Mouse (Mus musculus): ENCODE data around the gene Trak1. TPM values are rescaled to one million over a fixed set of nuclear protein-coding genes. Genes with fewer than 3 reads are reported as not detected.

Gene Trak1
- total and polyA plus RNA-seq, 2 experiments, result 50.3 to 61.2 TPM

DNA sequence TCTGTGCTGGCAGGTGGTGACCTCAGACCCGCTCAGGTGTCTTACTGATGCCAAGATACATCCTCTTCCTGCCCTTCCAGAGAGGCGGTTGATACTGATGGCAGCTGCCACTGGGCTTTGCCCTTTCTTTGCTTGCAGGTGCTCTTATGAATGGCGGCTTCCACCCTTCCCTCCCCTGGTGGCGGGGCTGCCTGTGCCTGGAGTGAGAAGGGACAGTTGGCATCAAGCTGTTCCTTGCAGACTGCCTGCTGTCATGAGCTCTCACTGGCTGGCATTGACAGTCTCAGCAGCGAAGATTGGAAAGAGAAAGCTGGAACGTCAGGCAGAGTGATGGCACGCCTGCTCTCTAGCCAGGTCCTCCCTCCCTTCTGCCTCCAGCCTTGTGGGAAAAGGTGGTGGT lies 101.5 kb downstream of the Trak1 start:
- no peaks in the 10 kb centered on the region; the same call in 1 of the 2 replicates for H3K4me1 ChIP-seq (ENCODE audit: control insufficient read depth, insufficient read depth, low read length)
- H3K4me3 ChIP-seq (ENCODE audit: insufficient read depth, low read depth, low read length), result no peak overlapping the region
- 59% methylated on average over 7 of the region's 7 CpGs for WGBS
- peaks cover 21% of the 10 kb centered on the region for H3K36me3 ChIP-seq (ENCODE audit: control insufficient read depth, insufficient read depth, low read length)
- H3K79me2 ChIP-seq (ENCODE audit: control insufficient read depth, insufficient read depth, low read length), result peaks cover 59% of the 10 kb centered on the region
- H3K27me3 ChIP-seq (ENCODE audit: control insufficient read depth, insufficient read depth, low read length), result no peaks in the 10 kb centered on the region
- no peak for DNase-seq (ENCODE audit: extremely low read depth, low read depth, low spot score)
- H3K9ac ChIP-seq (ENCODE audit: low read depth, low read length), result no peak overlapping the region
- H3K27ac ChIP-seq (replicated peaks; ENCODE audit: insufficient read depth, low read depth, low read length), result no peak overlapping the region
- TF ChIP-seq CTCF (IDR thresholded peaks at IDR 0.05; ENCODE audit: low read depth, low read length), result no peak
- TF ChIP-seq POLR2A (IDR thresholded peaks at IDR 0.05; ENCODE audit: extremely low read depth, insufficient read depth, low read length), result no peak

DNA sequence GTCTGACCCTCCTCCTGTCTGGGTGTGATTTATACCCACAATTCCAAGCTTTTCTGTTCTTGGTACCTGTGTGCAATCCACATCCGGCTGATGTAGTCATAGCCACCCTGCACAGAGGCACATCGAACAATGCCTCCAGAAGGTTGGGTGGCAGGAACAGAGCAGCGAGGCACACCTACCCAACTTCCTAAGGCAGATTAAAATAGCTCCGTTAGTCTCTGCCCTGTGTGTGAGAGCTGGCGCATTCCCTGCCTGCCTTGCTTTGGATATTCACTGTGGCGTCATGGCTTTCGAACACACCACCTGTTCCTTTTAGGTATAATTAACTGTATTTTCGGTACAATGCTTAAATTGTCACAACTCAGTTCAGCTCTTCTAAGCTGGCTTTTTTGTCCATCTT lies 103.3 kb downstream of the Trak1 start:
- 87% methylated on average over 8 of the region's 8 CpGs for WGBS
- Histone ChIP-seq H3K27me3 (ENCODE audit: control insufficient read depth, insufficient read depth, low read length) (no peaks in the 10 kb centered on the region), H3K4me3 (ENCODE audit: insufficient read depth, low read depth, low read length) (no peak overlapping the region), H3K79me2 (ENCODE audit: control insufficient read depth, insufficient read depth, low read length) (peaks cover 54% of the 10 kb centered on the region), H3K4me1 (ENCODE audit: control insufficient read depth, insufficient read depth, low read length) (peaks cover 7% of the 10 kb centered on the region), H3K36me3 (ENCODE audit: control insufficient read depth, insufficient read depth, low read length) (peaks cover 7% of the 10 kb centered on the region; the same call in 1 of the 2 replicates), H3K9ac (ENCODE audit: low read depth, low read length) (no peak overlapping the region), H3K27ac (replicated peaks; ENCODE audit: insufficient read depth, low read depth, low read length) (no peak overlapping the region)
- DNase-seq (ENCODE audit: extremely low read depth, low read depth, low spot score), result no peak
- TF ChIP-seq CTCF (IDR thresholded peaks at IDR 0.05; ENCODE audit: low read depth, low read length), result no peak
- TF ChIP-seq POLR2A (IDR thresholded peaks at IDR 0.05; ENCODE audit: extremely low read depth, insufficient read depth, low read length), result no peak

DNA sequence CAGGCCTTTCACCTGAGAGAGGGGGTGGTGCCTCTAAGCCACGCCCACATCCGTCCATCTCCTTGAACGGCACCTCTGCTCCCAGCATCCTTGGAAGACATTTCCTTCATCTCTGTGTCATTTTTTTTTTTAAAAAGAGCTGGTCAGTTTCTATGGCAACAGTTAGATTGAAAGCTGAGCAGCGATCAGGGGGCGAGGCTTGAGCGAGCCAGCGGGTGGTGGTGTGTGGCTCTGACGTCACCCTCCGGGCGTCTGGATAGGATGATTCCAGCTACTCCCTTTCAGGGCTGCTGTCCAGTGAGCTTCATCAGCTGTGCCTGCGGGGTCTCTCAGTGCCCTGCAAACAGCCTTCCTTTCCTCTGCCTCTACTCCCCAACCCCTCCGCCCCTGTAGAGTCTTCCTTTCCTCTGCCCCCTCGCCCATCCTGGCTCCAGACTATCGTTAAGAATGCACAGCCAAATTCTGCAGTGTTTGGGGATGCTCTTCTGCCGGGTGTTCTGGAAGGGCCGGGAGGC lies 105.9 kb downstream of the Trak1 start:
- TF ChIP-seq POLR2A (IDR thresholded peaks at IDR 0.05; ENCODE audit: extremely low read depth, insufficient read depth, low read length) (no peak), CTCF (IDR thresholded peaks at IDR 0.05; ENCODE audit: low read depth, low read length) (no peak)
- no peaks in the 10 kb centered on the region for H3K27me3 ChIP-seq (ENCODE audit: control insufficient read depth, insufficient read depth, low read length)
- H3K36me3 ChIP-seq (ENCODE audit: control insufficient read depth, insufficient read depth, low read length), result peaks cover 3% of the 10 kb centered on the region; the same call in 1 of the 2 replicates
- no peak overlapping the region for H3K4me3 ChIP-seq (ENCODE audit: insufficient read depth, low read depth, low read length)
- H3K9ac ChIP-seq (ENCODE audit: low read depth, low read length), result no peak overlapping the region
- DNase-seq (ENCODE audit: extremely low read depth, low read depth, low spot score), result no peak
- 70% methylated on average over 16 of the region's 16 CpGs for WGBS
- no peak overlapping the region for H3K27ac ChIP-seq (replicated peaks; ENCODE audit: insufficient read depth, low read depth, low read length)
- peaks cover 40% of the 10 kb centered on the region for H3K79me2 ChIP-seq (ENCODE audit: control insufficient read depth, insufficient read depth, low read length)
- peaks cover 13% of the 10 kb centered on the region for H3K4me1 ChIP-seq (ENCODE audit: control insufficient read depth, insufficient read depth, low read length)

GRCm38 (mm10) chr9:121403699-121404098 lies 106.4 kb downstream of the Trak1 start:
- no peak for DNase-seq (ENCODE audit: extremely low read depth, low read depth, low spot score)
- WGBS, result 72% methylated on average over 11 of the region's 11 CpGs

GRCm38 (mm10) chr9:121405088-121405681 lies 107.9 kb downstream of the Trak1 start:
- peaks cover 13% of the 10 kb centered on the region for H3K4me1 ChIP-seq (ENCODE audit: control insufficient read depth, insufficient read depth, low read length)
- peak overlapping the region; percentile 86 for H3K27ac ChIP-seq (replicated peaks; ENCODE audit: insufficient read depth, low read depth, low read length)
- no peaks in the 10 kb centered on the region for H3K27me3 ChIP-seq (ENCODE audit: control insufficient read depth, insufficient read depth, low read length)
- TF ChIP-seq POLR2A (IDR thresholded peaks at IDR 0.05; ENCODE audit: extremely low read depth, insufficient read depth, low read length) (no peak), CTCF (IDR thresholded peaks at IDR 0.05; ENCODE audit: low read depth, low read length) (no peak)
- H3K79me2 ChIP-seq (ENCODE audit: control insufficient read depth, insufficient read depth, low read length), result peaks cover 23% of the 10 kb centered on the region
- no peaks in the 10 kb centered on the region; the same call in 1 of the 2 replicates for H3K36me3 ChIP-seq (ENCODE audit: control insufficient read depth, insufficient read depth, low read length)
- WGBS, result 52% methylated on average over 8 of the region's 8 CpGs
- DNase-seq (ENCODE audit: extremely low read depth, low read depth, low spot score), result peak; percentile 99
- H3K9ac ChIP-seq (ENCODE audit: low read depth, low read length), result 0 out of 2 replicates have a peak overlapping the region, but pooled peaks have one; percentile 18
- no peak overlapping the region for H3K4me3 ChIP-seq (ENCODE audit: insufficient read depth, low read depth, low read length)

More at GRCm38 (mm10) chr9:121403699-121404098, 106.4 kb downstream of the Trak1 start:
- Histone ChIP-seq H3K36me3 (ENCODE audit: control insufficient read depth, insufficient read depth, low read length) (peaks cover 3% of the 10 kb centered on the region; the same call in 1 of the 2 replicates), H3K4me1 (ENCODE audit: control insufficient read depth, insufficient read depth, low read length) (peaks cover 13% of the 10 kb centered on the region), H3K27me3 (ENCODE audit: control insufficient read depth, insufficient read depth, low read length) (no peaks in the 10 kb centered on the region), H3K9ac (ENCODE audit: low read depth, low read length) (no peak overlapping the region), H3K27ac (replicated peaks; ENCODE audit: insufficient read depth, low read depth, low read length) (no peak overlapping the region), H3K4me3 (ENCODE audit: insufficient read depth, low read depth, low read length) (no peak overlapping the region), H3K79me2 (ENCODE audit: control insufficient read depth, insufficient read depth, low read length) (peaks cover 36% of the 10 kb centered on the region)
- TF ChIP-seq POLR2A (IDR thresholded peaks at IDR 0.05; ENCODE audit: extremely low read depth, insufficient read depth, low read length), result no peak
- TF ChIP-seq CTCF (IDR thresholded peaks at IDR 0.05; ENCODE audit: low read depth, low read length), result no peak

DNA sequence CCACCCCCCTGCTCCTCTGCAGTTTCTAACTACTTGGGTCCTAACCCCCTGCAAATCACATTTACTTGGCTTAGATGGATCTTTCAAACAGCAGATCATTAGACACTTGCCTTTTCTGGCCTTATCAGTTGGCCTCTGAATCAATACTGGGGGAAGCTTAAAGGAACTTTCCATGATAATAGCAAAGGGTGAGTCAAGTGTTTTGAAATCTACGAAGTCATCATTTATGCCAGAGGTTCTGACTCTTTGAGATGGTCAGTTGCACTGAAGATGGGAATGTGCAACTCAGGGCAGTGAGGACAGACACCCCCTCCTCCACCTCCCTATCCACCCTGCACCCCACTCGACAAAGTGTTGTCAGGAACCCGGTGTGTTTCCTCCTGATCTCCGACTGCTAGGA lies 108.5 kb downstream of the Trak1 start:
- TF ChIP-seq POLR2A (IDR thresholded peaks at IDR 0.05; ENCODE audit: extremely low read depth, insufficient read depth, low read length) (no peak), CTCF (IDR thresholded peaks at IDR 0.05; ENCODE audit: low read depth, low read length) (no peak)
- peak overlapping the region; percentile 86 for H3K27ac ChIP-seq (replicated peaks; ENCODE audit: insufficient read depth, low read depth, low read length)
- no peaks in the 10 kb centered on the region for H3K27me3 ChIP-seq (ENCODE audit: control insufficient read depth, insufficient read depth, low read length)
- 67% methylated on average over 4 of the region's 4 CpGs for WGBS
- H3K36me3 ChIP-seq (ENCODE audit: control insufficient read depth, insufficient read depth, low read length), result no peaks in the 10 kb centered on the region; the same call in 1 of the 2 replicates
- peak overlapping the region; percentile 18 for H3K9ac ChIP-seq (ENCODE audit: low read depth, low read length)
- peaks cover 13% of the 10 kb centered on the region for H3K4me1 ChIP-seq (ENCODE audit: control insufficient read depth, insufficient read depth, low read length)
- H3K79me2 ChIP-seq (ENCODE audit: control insufficient read depth, insufficient read depth, low read length), result peaks cover 17% of the 10 kb centered on the region
- H3K4me3 ChIP-seq (ENCODE audit: insufficient read depth, low read depth, low read length), result no peak overlapping the region
- no peak for DNase-seq (ENCODE audit: extremely low read depth, low read depth, low spot score)
